ENCODE assay signal across 9 mouse cellular contexts in genomic region chr14:55863773-55864172, GRCm38 (mm10). TPM values are rescaled to one million over a fixed set of nuclear protein-coding genes. Genes with fewer than 3 reads are reported as not detected.
A peak's percentile ranks its signal among the peaks of the same experiment; 100 is the strongest.
DNase-seq lines count a peak whose midpoint lies in the region; ATAC-seq and TF ChIP-seq lines count a peak whose summit lies in the region.
"Had no signal": no experiment of that assay in that cellular context is flagged by ENCODE, and none has a peak within 500 bp of the region (broad histone marks: within the 10 kb centered on the region; RNA-seq: fewer than 3 reads in every experiment).

No protein-coding gene starts in this region.

- no peaks in the 10 kb centered on the region for H3K36me3 ChIP-seq in kidney, adult 2 months (ENCODE audit: control insufficient read depth, insufficient read depth, low read length)
- no peaks in the 10 kb centered on the region; the same call in 1 of the 2 replicates for H3K36me3 ChIP-seq in liver, embryonic 14.5 days (replicated peaks; ENCODE audit: control insufficient read depth, insufficient read depth, low read depth)
- peaks cover 45% of the 10 kb centered on the region for H3K36me3 ChIP-seq in neural tube, embryonic 15.5 days

- H3K9me3 ChIP-seq in liver, embryonic 14.5 days (ENCODE audit: control insufficient read depth, low read length) = no peaks in the 10 kb centered on the region
- no peaks in the 10 kb centered on the region for H3K9me3 ChIP-seq in neural tube, embryonic 15.5 days (replicated peaks)

- ATAC-seq in liver, embryonic 14.5 days (ENCODE audit: insufficient read depth) = 0 out of 2 replicates have a peak, but pooled peaks have one; percentile 39
- ATAC-seq in neural tube, embryonic 15.5 days (ENCODE audit: low FRiP score) = 0 out of 2 replicates have a peak, but pooled peaks have one; percentile 40

- WGBS in kidney, adult 2 months = 20% methylated on average over 7 of the region's 7 CpGs
- whole genome bisulfite sequencing in liver, embryonic 14.5 days (ENCODE audit: insufficient replicate concordance) = 43% methylated on average over 7 of the region's 7 CpGs
- 36% methylated on average over 7 of the region's 7 CpGs for WGBS in neural tube, embryonic 15.5 days

- no peak overlapping the region for H3K9ac ChIP-seq in liver, embryonic 14.5 days (replicated peaks)
- H3K9ac ChIP-seq in neural tube, embryonic 15.5 days (replicated peaks) = no peak overlapping the region

- H3K4me1 ChIP-seq in kidney, adult 2 months (ENCODE audit: control insufficient read depth, insufficient read depth, low read length) = no peaks in the 10 kb centered on the region
- H3K4me1 ChIP-seq in liver, embryonic 14.5 days (replicated peaks; ENCODE audit: control insufficient read depth in 2 of 2, insufficient read depth in 2 of 2, low read length in 1 of 2) = peaks cover 0 to 11% of the 10 kb centered on the region in 2 experiments; a peak in 2 of 4 replicates
- peaks cover 19% of the 10 kb centered on the region for H3K4me1 ChIP-seq in neural tube, embryonic 15.5 days

- no peak overlapping the region for H3K4me2 ChIP-seq in liver, embryonic 14.5 days (ENCODE audit: low read depth)
- H3K4me2 ChIP-seq in neural tube, embryonic 15.5 days = no peak overlapping the region

- H3K27me3 ChIP-seq in kidney, adult 2 months (replicated peaks; ENCODE audit: control insufficient read depth, insufficient read depth, low read length) = no peaks in the 10 kb centered on the region
- no peaks in the 10 kb centered on the region for H3K27me3 ChIP-seq in liver, embryonic 14.5 days (ENCODE audit: control insufficient read depth, insufficient read depth, low read length)
- no peaks in the 10 kb centered on the region for H3K27me3 ChIP-seq in neural tube, embryonic 15.5 days (replicated peaks)

- no peak overlapping the region for H3K27ac ChIP-seq in kidney, adult 2 months (ENCODE audit: insufficient read depth, low read depth, low read length)
- H3K27ac ChIP-seq in liver, embryonic 14.5 days = no peak overlapping the region
- no peak overlapping the region for H3K27ac ChIP-seq in neural tube, embryonic 15.5 days (replicated peaks)
- H3K27ac ChIP-seq: macrophage had no signal

- TF ChIP-seq EP300 in liver, embryonic 14.5 days (IDR thresholded peaks at IDR 0.05; ENCODE audit: low read depth) = no peak

- no peak overlapping the region for H3K4me3 ChIP-seq in kidney, adult 2 months (ENCODE audit: insufficient read depth, low read depth, low read length)
- H3K4me3 ChIP-seq in liver, embryonic 14.5 days (ENCODE audit: insufficient read depth in 1 of 2, low read depth in 2 of 2, low read length in 2 of 2) = no peak overlapping the region
- no peak overlapping the region for H3K4me3 ChIP-seq in neural tube, embryonic 15.5 days (replicated peaks)

- TF ChIP-seq POLR2A in kidney, adult 2 months (IDR thresholded peaks at IDR 0.05; ENCODE audit: low read depth, low read length) = no peak

- peak; percentile 95 for TF ChIP-seq CTCF in kidney, adult 2 months (conservative IDR thresholded peaks at IDR 0.05; ENCODE audit: insufficient read depth, insufficient read length, low read depth, low read length)
- TF ChIP-seq CTCF in liver, embryonic 14.5 days (IDR thresholded peaks at IDR 0.05; ENCODE audit: low read depth) = peak; percentile 96

- peak; percentile 63 for DNase-seq in CD4-positive helper T cell, adult 2 months (ENCODE audit: low read depth, low spot score)
- peak; percentile 53 for DNase-seq in Muller cell, postnatal 12 days (ENCODE audit: inconsistent ontology term)
- peak; percentile 73 to 77 for DNase-seq in cerebellum, postnatal 36 days
- DNase-seq in gastrocnemius, postnatal 25 days = peak; percentile 68
- DNase-seq in kidney, adult 2 months = peak; percentile 81
- DNase-seq in liver, embryonic 14.5 days (ENCODE audit: low read depth in 3 of 3, low spot score in 3 of 3) = no peak
- peak; percentile 65 to 83 for DNase-seq in urinary bladder, postnatal 4 days (ENCODE audit: low spot score in 2 of 2)

RNA-seq across cellular contexts. Expression of gene Nynrin, which starts 10.0 kb away (rescaled TPM):
- total RNA-seq in gastrocnemius, postnatal 25 days (2021) = 1 to 10 TPM; 2.6 to 4.1 TPM
- 6.6 and 7.6 TPM in 2 replicates for polyA plus RNA-seq in kidney, adult 2 months (2012; rRNA removed)
- 1.7 and 1.9 TPM in 2 replicates for polyA plus RNA-seq in liver, embryonic 14.5 days (2012; rRNA removed)
- 1.2 and 1.4 TPM in 2 replicates for polyA plus RNA-seq in liver, embryonic 14.5 days (2014; fragmentation: Nextera tagmentation; extraction: Ambion mirVana)
- polyA plus RNA-seq in neural tube, embryonic 15.5 days (2015; fragmentation: Nextera tagmentation; extraction: Ambion mirVana) = 9.5 and 10.8 TPM in 2 replicates

RNA-seq across cellular contexts. Expression of gene Cbln3, which starts 20.4 kb away (rescaled TPM):
- total RNA-seq in gastrocnemius, postnatal 25 days (2021) = not detected
- polyA plus RNA-seq in kidney, adult 2 months (2012; rRNA removed) = 0.08 and 0.13 TPM in 2 replicates
- 0.15 and 0.16 TPM in 2 replicates for polyA plus RNA-seq in liver, embryonic 14.5 days (2012; rRNA removed)
- polyA plus RNA-seq in liver, embryonic 14.5 days (2014; fragmentation: Nextera tagmentation; extraction: Ambion mirVana) = 0.06 and 0.15 TPM in 2 replicates
- polyA plus RNA-seq in neural tube, embryonic 15.5 days (2015; fragmentation: Nextera tagmentation; extraction: Ambion mirVana) = 0.45 and 0.58 TPM in 2 replicates
- polyA plus RNA-seq: macrophage had no signal

RNA-seq across cellular contexts. Expression of gene Khnyn, which starts 21.0 kb away (rescaled TPM):
- 1 to 10 TPM; 7.0 to 9.1 TPM for total RNA-seq in gastrocnemius, postnatal 25 days (2021)
- 11.1 and 11.9 TPM in 2 replicates for polyA plus RNA-seq in kidney, adult 2 months (2012; rRNA removed)
- 5.8 and 7.5 TPM in 2 replicates for polyA plus RNA-seq in liver, embryonic 14.5 days (2012; rRNA removed)
- polyA plus RNA-seq in liver, embryonic 14.5 days (2014; fragmentation: Nextera tagmentation; extraction: Ambion mirVana) = 2.4 and 2.8 TPM in 2 replicates
- 11.0 and 11.9 TPM in 2 replicates for polyA plus RNA-seq in neural tube, embryonic 15.5 days (2015; fragmentation: Nextera tagmentation; extraction: Ambion mirVana)

RNA-seq across cellular contexts. Expression of gene Sdr39u1, which starts 36.3 kb away (rescaled TPM):
- 10 to 100 TPM; 95.7 to 98.1 TPM for total RNA-seq in gastrocnemius, postnatal 25 days (2021)
- 132 and 133 TPM in 2 replicates for polyA plus RNA-seq in kidney, adult 2 months (2012; rRNA removed)
- 6.1 and 6.7 TPM in 2 replicates for polyA plus RNA-seq in liver, embryonic 14.5 days (2012; rRNA removed)
- polyA plus RNA-seq in liver, embryonic 14.5 days (2014; fragmentation: Nextera tagmentation; extraction: Ambion mirVana) = 11.8 and 12.0 TPM in 2 replicates
- polyA plus RNA-seq in neural tube, embryonic 15.5 days (2015; fragmentation: Nextera tagmentation; extraction: Ambion mirVana) = 148 and 166 TPM in 2 replicates

RNA-seq across cellular contexts. Expression of gene Nfatc4, which starts 40.8 kb away (rescaled TPM):
- 1 to 10 TPM; 3.2 to 5.9 TPM for total RNA-seq in gastrocnemius, postnatal 25 days (2021)
- 4.3 and 5.0 TPM in 2 replicates for polyA plus RNA-seq in kidney, adult 2 months (2012; rRNA removed)
- polyA plus RNA-seq in liver, embryonic 14.5 days (2012; rRNA removed) = 0.89 and 1.0 TPM in 2 replicates
- 0.33 and 0.66 TPM in 2 replicates for polyA plus RNA-seq in liver, embryonic 14.5 days (2014; fragmentation: Nextera tagmentation; extraction: Ambion mirVana)
- polyA plus RNA-seq in neural tube, embryonic 15.5 days (2015; fragmentation: Nextera tagmentation; extraction: Ambion mirVana) = 9.8 and 11.5 TPM in 2 replicates
- polyA plus RNA-seq: macrophage had no signal

Comparison
In these comparisons a context has a peak if more than half of its experiments do, and no peak if none do; other contexts are left out.
1. DNase-seq: peak in CD4-positive helper T cell, adult 2 months (single experiment), Muller cell, postnatal 12 days (single experiment), cerebellum, postnatal 36 days (2 of 2), gastrocnemius, postnatal 25 days (single experiment), kidney, adult 2 months (single experiment) and urinary bladder, postnatal 4 days (2 of 2); none in liver, embryonic 14.5 days (0 of 3).